Mouse (Mus musculus) lung, embryonic 16.5 days (tissue): ENCODE measurements around the gene Rxrg. TPM values are rescaled to one million over a fixed set of nuclear protein-coding genes. Genes with fewer than 3 reads are reported as not detected.

Experiments
- polyA plus RNA-seq: library from polyadenylated mRNA; unstranded; fragments of >200 nt; fragmentation: Nextera tagmentation; extraction: Ambion mirVana; gene quantifications from 2 replicates; pipeline ENCODE4 v1.2.1, GENCODE M21; 2015

Rxrg gene
- polyA plus RNA-seq, 1 experiment from 2014 or later = 0.67 TPM

Other genes with a start within 250 kb of the Rxrg start
- 48.6 and 51.5 TPM in 2 replicates for gene Aldh9a1, start 248.4 kb upstream of the Rxrg start, polyA plus RNA-seq
- 50.8 and 62.5 TPM in 2 replicates for gene Mgst3, start 204.5 kb upstream of the Rxrg start, polyA plus RNA-seq
- gene Lrrc52, start 131.6 kb upstream of the Rxrg start, polyA plus RNA-seq = 0.53 and 0.62 TPM in 2 replicates
- gene Lmx1a, start 90.9 kb downstream of the Rxrg start, polyA plus RNA-seq = not detected in 2 replicates